Mouse (Mus musculus) bone marrow macrophage, adult 2 months (primary cell): ENCODE data around the gene Asic2.

Experiments
- CTCF ChIP-seq: IDR thresholded peaks from 2 replicates; pipeline ENCODE4 v1.5.1; 2012; ENCODE audit warnings: low read depth, mild to moderate bottlenecking, low read length, moderate library complexity
- POLR2A ChIP-seq: IDR thresholded peaks from 2 replicates; pipeline ENCODE4 v1.6.1; 2012; ENCODE audit warnings: mild to moderate bottlenecking, low read depth, low read length, borderline replicate concordance

- TF ChIP-seq CTCF = no peak
- no peak for TF ChIP-seq POLR2A
Measured at GRCm38 (mm10) chr11:81543189-81543588, 425.1 kb downstream of the Asic2 start.
